ENCODE assay signal across 16 mouse cellular contexts in the genomic region with DNA sequence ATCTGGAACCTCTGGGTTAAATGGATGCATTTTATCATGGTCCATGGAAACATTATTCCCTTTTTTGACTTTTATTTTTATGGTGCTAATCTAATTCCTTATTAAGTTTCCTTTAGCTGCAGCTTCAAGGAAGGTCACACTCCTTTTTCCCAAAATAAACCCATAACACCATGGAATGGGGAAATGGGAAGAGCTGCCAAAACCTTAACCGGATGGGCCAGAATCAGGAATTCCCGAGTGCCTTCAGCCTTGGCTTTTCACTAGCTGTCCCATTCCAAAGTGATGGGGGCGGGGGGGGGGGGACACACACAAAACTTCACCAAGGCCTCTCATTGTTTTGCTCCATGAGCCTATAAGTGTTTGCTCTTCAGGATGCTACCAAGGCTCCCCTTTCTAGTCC.
DNase-seq lines count a peak whose midpoint lies in the region; ATAC-seq lines count a peak whose summit lies in the region.
"Had no signal": no experiment of that assay in that cellular context is flagged by ENCODE, and none has a peak within 500 bp of the region (broad histone marks: within the 10 kb centered on the region; RNA-seq: fewer than 3 reads in every experiment).

No protein-coding gene starts in this region.

- peaks cover 10% of the 10 kb centered on the region; the same call in 1 of the 2 replicates for H3K4me1 ChIP-seq in heart, embryonic 11.5 days (ENCODE audit: control insufficient read depth, insufficient read depth, low read length)
- no peaks in the 10 kb centered on the region for H3K4me1 ChIP-seq in midbrain, embryonic 11.5 days (ENCODE audit: control insufficient read depth, insufficient read depth, low read length)
- no peaks in the 10 kb centered on the region for H3K4me1 ChIP-seq in midbrain, embryonic 14.5 days (ENCODE audit: control insufficient read depth, insufficient read depth, low read length)
- H3K4me1 ChIP-seq: embryonic facial prominence, embryonic 12.5 days; neural tube, embryonic 15.5 days had no signal

- 81% methylated on average over 3 of the region's 3 CpGs for WGBS in heart, embryonic 11.5 days (ENCODE audit: insufficient replicate concordance)
- 80% methylated on average over 3 of the region's 3 CpGs for WGBS in midbrain, embryonic 11.5 days
- 87% methylated on average over 3 of the region's 3 CpGs for WGBS in midbrain, embryonic 14.5 days

- H3K27me3 ChIP-seq in heart, embryonic 11.5 days (ENCODE audit: control insufficient read depth, insufficient read depth, low read length) = no peaks in the 10 kb centered on the region
- H3K27me3 ChIP-seq in midbrain, embryonic 11.5 days (ENCODE audit: control insufficient read depth, insufficient read depth, low read length) = no peaks in the 10 kb centered on the region
- H3K27me3 ChIP-seq in midbrain, embryonic 14.5 days (ENCODE audit: control insufficient read depth, insufficient read depth, low read length) = no peaks in the 10 kb centered on the region
- H3K27me3 ChIP-seq: embryonic facial prominence, embryonic 12.5 days; liver, embryonic 12.5 days; neural tube, embryonic 15.5 days had no signal

- H3K4me2 ChIP-seq in heart, embryonic 11.5 days = no peak overlapping the region
- no peak overlapping the region for H3K4me2 ChIP-seq in midbrain, embryonic 11.5 days
- H3K4me2 ChIP-seq in midbrain, embryonic 14.5 days (ENCODE audit: low read length) = no peak overlapping the region
- H3K4me2 ChIP-seq: embryonic facial prominence, embryonic 12.5 days; hindbrain, embryonic 14.5 days; liver, embryonic 12.5 days; neural tube, embryonic 15.5 days had no signal

- no peaks in the 10 kb centered on the region for H3K9me3 ChIP-seq in heart, embryonic 11.5 days (replicated peaks; ENCODE audit: control insufficient read depth, low read length)
- H3K9me3 ChIP-seq in midbrain, embryonic 11.5 days (ENCODE audit: control insufficient read depth, low read length) = no peaks in the 10 kb centered on the region
- H3K9me3 ChIP-seq in midbrain, embryonic 14.5 days (ENCODE audit: control insufficient read depth, low read length) = no peaks in the 10 kb centered on the region
- H3K9me3 ChIP-seq: embryonic facial prominence, embryonic 12.5 days; neural tube, embryonic 15.5 days had no signal

- H3K27ac ChIP-seq in heart, embryonic 11.5 days (ENCODE audit: low read depth, low read length) = no peak overlapping the region
- no peak overlapping the region for H3K27ac ChIP-seq in midbrain, embryonic 11.5 days (ENCODE audit: low read depth, low read length)
- H3K27ac ChIP-seq in midbrain, embryonic 14.5 days (replicated peaks; ENCODE audit: low read depth, low read length) = no peak overlapping the region
- H3K27ac ChIP-seq: embryonic facial prominence, embryonic 12.5 days; hindbrain, embryonic 14.5 days; liver, embryonic 12.5 days; neural tube, embryonic 15.5 days; stomach, postnatal 0 days had no signal

- H3K9ac ChIP-seq in heart, embryonic 11.5 days (ENCODE audit: low read depth, low read length) = no peak overlapping the region
- H3K9ac ChIP-seq in midbrain, embryonic 11.5 days (ENCODE audit: low read length) = no peak overlapping the region
- H3K9ac ChIP-seq in midbrain, embryonic 14.5 days (replicated peaks; ENCODE audit: low read length) = no peak overlapping the region
- H3K9ac ChIP-seq: embryonic facial prominence, embryonic 12.5 days; hindbrain, embryonic 14.5 days; liver, embryonic 12.5 days; neural tube, embryonic 15.5 days had no signal

- DNase-seq in heart, adult 9 months (ENCODE audit: low spot score in 2 of 2) = peak; percentile 71
- peak; percentile 87 for DNase-seq in midbrain, embryonic 11.5 days (ENCODE audit: low spot score, missing footprints)
- DNase-seq in midbrain, embryonic 14.5 days = no peak
- DNase-seq in heart, postnatal 4 days = peak; percentile 44
- DNase-seq in cerebellum, postnatal 10 days = no peak
- DNase-seq: right cerebral cortex, adult 18-20 months; thymus, postnatal 14 days had no signal

- no peak for ATAC-seq in heart, embryonic 11.5 days (replicated peaks; ENCODE audit: insufficient number of reproducible peaks, low FRiP score, low TSS enrichment)
- no peak for ATAC-seq in midbrain, embryonic 11.5 days (ENCODE audit: low FRiP score)
- ATAC-seq in midbrain, embryonic 14.5 days (ENCODE audit: low FRiP score, low TSS enrichment) = no peak
- ATAC-seq in CD4-positive, CD25-positive, alpha-beta regulatory T cell, adult 4 months = no peak
- ATAC-seq: activated CD4-positive, CD25-positive, alpha-beta regulatory T cell, adult 4 months; intestine, postnatal 0 days; liver, embryonic 12.5 days had no signal

- H3K36me3 ChIP-seq in heart, embryonic 11.5 days (ENCODE audit: control insufficient read depth, insufficient read depth, low read length) = no peaks in the 10 kb centered on the region
- H3K36me3 ChIP-seq in midbrain, embryonic 11.5 days (ENCODE audit: control insufficient read depth, insufficient read depth, low read length) = no peaks in the 10 kb centered on the region
- no peaks in the 10 kb centered on the region for H3K36me3 ChIP-seq in midbrain, embryonic 14.5 days (ENCODE audit: control insufficient read depth, insufficient read depth, low read length)
- H3K36me3 ChIP-seq: embryonic facial prominence, embryonic 12.5 days; liver, embryonic 12.5 days; neural tube, embryonic 15.5 days had no signal

- H3K4me3 ChIP-seq in heart, embryonic 11.5 days (ENCODE audit: low read depth, low read length) = no peak overlapping the region
- H3K4me3 ChIP-seq in midbrain, embryonic 11.5 days (ENCODE audit: low read depth, low read length) = no peak overlapping the region
- no peak overlapping the region for H3K4me3 ChIP-seq in midbrain, embryonic 14.5 days (replicated peaks; ENCODE audit: low read depth, low read length)
- H3K4me3 ChIP-seq: embryonic facial prominence, embryonic 12.5 days; liver, embryonic 12.5 days; neural tube, embryonic 15.5 days had no signal

Comparison
In these comparisons a context has a peak if more than half of its experiments do, and no peak if none do; other contexts are left out.
1. DNase-seq: peak in heart, adult 9 months (2 of 2), midbrain, embryonic 11.5 days (single experiment) and heart, postnatal 4 days (single experiment); none in midbrain, embryonic 14.5 days (single experiment) and cerebellum, postnatal 10 days (0 of 2).